In genomic region chr12:105134167-105134566, GRCm38 (mm10) we compare ENCODE assay signal across 16 mouse cellular contexts. TPM values are rescaled to one million over a fixed set of nuclear protein-coding genes. Genes with fewer than 3 reads are reported as not detected.
"Had no signal": no experiment of that assay in that cellular context is flagged by ENCODE, and none has a peak within 500 bp of the region (broad histone marks: within the 10 kb centered on the region; RNA-seq: fewer than 3 reads in every experiment).

No protein-coding gene starts in this region.

RNA-seq across cellular contexts. Expression of gene Tcl1b2, which starts 11.6 kb away (rescaled TPM):
- total RNA-seq: heart, postnatal 10 days; heart, postnatal 14 days; heart, postnatal 25 days; heart, postnatal 36 days; heart, postnatal 4 days; hindbrain, postnatal 0 days; layer of hippocampus, adult 18-20 months; layer of hippocampus, adult 2 months; layer of hippocampus, adult 8-10 months; layer of hippocampus, postnatal 10 days; layer of hippocampus, postnatal 14 days; layer of hippocampus, postnatal 25 days; layer of hippocampus, postnatal 36 days; left cerebral cortex, adult 18-20 months; left cerebral cortex, adult 2 months; left cerebral cortex, adult 8-10 months had no signal

RNA-seq across cellular contexts. Expression of gene Tcl1b1, which starts 25.3 kb away (rescaled TPM):
- total RNA-seq: heart, postnatal 10 days; heart, postnatal 14 days; heart, postnatal 25 days; heart, postnatal 36 days; heart, postnatal 4 days; hindbrain, postnatal 0 days; layer of hippocampus, adult 18-20 months; layer of hippocampus, adult 2 months; layer of hippocampus, adult 8-10 months; layer of hippocampus, postnatal 10 days; layer of hippocampus, postnatal 14 days; layer of hippocampus, postnatal 25 days; layer of hippocampus, postnatal 36 days; left cerebral cortex, adult 18-20 months; left cerebral cortex, adult 2 months; left cerebral cortex, adult 8-10 months had no signal

RNA-seq across cellular contexts. Expression of gene Tcl1b5, which starts 42.0 kb away (rescaled TPM):
- total RNA-seq: heart, postnatal 10 days; heart, postnatal 14 days; heart, postnatal 25 days; heart, postnatal 36 days; heart, postnatal 4 days; hindbrain, postnatal 0 days; layer of hippocampus, adult 18-20 months; layer of hippocampus, adult 2 months; layer of hippocampus, adult 8-10 months; layer of hippocampus, postnatal 10 days; layer of hippocampus, postnatal 14 days; layer of hippocampus, postnatal 25 days; layer of hippocampus, postnatal 36 days; left cerebral cortex, adult 18-20 months; left cerebral cortex, adult 2 months; left cerebral cortex, adult 8-10 months had no signal

RNA-seq across cellular contexts. Expression of gene Tcl1b3, which starts 56.7 kb away (rescaled TPM):
- total RNA-seq: heart, postnatal 10 days; heart, postnatal 14 days; heart, postnatal 25 days; heart, postnatal 36 days; heart, postnatal 4 days; hindbrain, postnatal 0 days; layer of hippocampus, adult 18-20 months; layer of hippocampus, adult 2 months; layer of hippocampus, adult 8-10 months; layer of hippocampus, postnatal 10 days; layer of hippocampus, postnatal 14 days; layer of hippocampus, postnatal 25 days; layer of hippocampus, postnatal 36 days; left cerebral cortex, adult 18-20 months; left cerebral cortex, adult 2 months; left cerebral cortex, adult 8-10 months had no signal
